Mouse (Mus musculus) limb, embryonic 15.5 days (tissue): ENCODE data around the gene Tbc1d16. TPM values are rescaled to one million over a fixed set of nuclear protein-coding genes. Genes with fewer than 3 reads are reported as not detected.
A peak's percentile ranks its signal among the peaks of the same experiment; 100 is the strongest.

ENCODE experiments used
- ATAC-seq: fragments of 200-750 bp; cut with Nextera tagmentation; 2 replicates; pipeline ENCODE4 v1.8.0; 2017; ENCODE audit warnings: low read depth, moderate TSS enrichment; ENCODE audit not compliant: insufficient number of reproducible peaks, low FRiP score, low TSS enrichment
- H3K27ac ChIP-seq: fragments of 300-500 bp; sonication (generic); 2 replicates; pipeline ENCODE4 v1.5.1; 2015; ENCODE audit warnings: moderate library complexity, mild to moderate bottlenecking, inconsistent platforms
- H3K27me3 ChIP-seq: fragments of 300-500 bp; sonication (generic); 2 replicates; pipeline ENCODE4 v1.6.1; 2015; ENCODE audit warnings: inconsistent platforms
- H3K36me3 ChIP-seq: fragments of 300-500 bp; sonication (generic); 2 replicates; pipeline ENCODE4 v1.6.1; 2015; ENCODE audit warnings: inconsistent platforms
- H3K4me1 ChIP-seq: fragments of 300-500 bp; sonication (generic); 2 replicates; pipeline ENCODE4 v1.6.1; 2015; ENCODE audit warnings: inconsistent platforms
- H3K4me2 ChIP-seq: fragments of 300-500 bp; sonication (generic); 2 replicates; pipeline ENCODE4 v1.6.1; 2015; ENCODE audit warnings: mild to moderate bottlenecking, inconsistent platforms
- H3K4me3 ChIP-seq: fragments of 300-500 bp; sonication (generic); 2 replicates; pipeline ENCODE4 v1.5.1; 2015; ENCODE audit warnings: mild to moderate bottlenecking, inconsistent platforms
- H3K9ac ChIP-seq: fragments of 300-500 bp; sonication (generic); 2 replicates; pipeline ENCODE4 v1.6.1; 2015; ENCODE audit warnings: inconsistent platforms
- H3K9me3 ChIP-seq: fragments of 300-500 bp; sonication (generic); 2 replicates; pipeline ENCODE4 v1.6.1; 2016; ENCODE audit warnings: inconsistent platforms
- WGBS: fragments of 180-500 bp; shearing (Covaris S2); methylation state at CpG from one replicate; pipeline ENCODE4 v1.1.7; 2015; 5-methylcytosine and 5-hydroxymethylcytosine counted together
- polyA plus RNA-seq: library from polyadenylated mRNA; unstranded; fragments of >200 nt; fragmentation: Nextera tagmentation; extraction: Ambion mirVana; gene quantifications from 2 replicates; pipeline ENCODE4 v1.2.1, GENCODE M21; 2015

Tbc1d16 gene
- polyA plus RNA-seq, 1 experiment from 2014 or later = 17.4 TPM

- no peak for ATAC-seq
- Histone ChIP-seq H3K4me3 (peak overlapping the region; percentile 8; the same call in 1 of the 2 replicates), H3K27me3 (peaks cover 8% of the 10 kb centered on the region; the same call in 1 of the 2 replicates), H3K9ac (no peak overlapping the region), H3K36me3 (no peaks in the 10 kb centered on the region), H3K9me3 (no peaks in the 10 kb centered on the region), H3K4me2 (peak overlapping the region; percentile 41), H3K27ac (no peak overlapping the region), H3K4me1 (peaks cover 55% of the 10 kb centered on the region)
- WGBS = 7% methylated on average over 24 of the region's 24 CpGs
Measured at GRCm38 (mm10) chr11:119130081-119130765, 98.1 kb downstream of the Tbc1d16 start.

GRCm38 (mm10) chr11:119129281-119130058, 98.8 kb downstream of the Tbc1d16 start:
- WGBS = 35% methylated on average over 18 of the region's 18 CpGs
- H3K27ac ChIP-seq = no peak overlapping the region
- peaks cover 8% of the 10 kb centered on the region; the same call in 1 of the 2 replicates for H3K27me3 ChIP-seq

GRCm38 (mm10) chr11:119128668-119129280, 99.5 kb downstream of the Tbc1d16 start:
- 50% methylated on average over 11 of the region's 11 CpGs for whole genome bisulfite sequencing
- Histone ChIP-seq H3K9ac (no peak overlapping the region), H3K4me2 (no peak overlapping the region), H3K4me3 (no peak overlapping the region), H3K27ac (no peak overlapping the region), H3K27me3 (peaks cover 8% of the 10 kb centered on the region; the same call in 1 of the 2 replicates), H3K36me3 (no peaks in the 10 kb centered on the region), H3K9me3 (no peaks in the 10 kb centered on the region), H3K4me1 (peaks cover 48% of the 10 kb centered on the region)
- no peak for ATAC-seq

More at GRCm38 (mm10) chr11:119129281-119130058, 98.8 kb downstream of the Tbc1d16 start:
- Histone ChIP-seq H3K4me1 (peaks cover 51% of the 10 kb centered on the region), H3K36me3 (no peaks in the 10 kb centered on the region), H3K9me3 (no peaks in the 10 kb centered on the region), H3K4me3 (no peak overlapping the region), H3K9ac (no peak overlapping the region), H3K4me2 (peak overlapping the region; percentile 41)
- no peak for ATAC-seq

- Histone ChIP-seq H3K4me3 (no peak overlapping the region), H3K9ac (no peak overlapping the region), H3K36me3 (no peaks in the 10 kb centered on the region), H3K4me2 (no peak overlapping the region), H3K27me3 (peaks cover 8% of the 10 kb centered on the region; the same call in 1 of the 2 replicates), H3K4me1 (peaks cover 46% of the 10 kb centered on the region), H3K9me3 (no peaks in the 10 kb centered on the region), H3K27ac (no peak overlapping the region)
- no peak for ATAC-seq
- WGBS = 55% methylated on average over 9 of the region's 9 CpGs
Measured at GRCm38 (mm10) chr11:119127686-119128473, 100.4 kb downstream of the Tbc1d16 start.

GRCm38 (mm10) chr11:119127147-119127546, 101.2 kb downstream of the Tbc1d16 start:
- Histone ChIP-seq H3K9ac (no peak overlapping the region), H3K4me1 (peaks cover 46% of the 10 kb centered on the region), H3K27ac (no peak overlapping the region), H3K27me3 (peaks cover 8% of the 10 kb centered on the region; the same call in 1 of the 2 replicates), H3K36me3 (no peaks in the 10 kb centered on the region), H3K4me2 (no peak overlapping the region), H3K9me3 (no peaks in the 10 kb centered on the region), H3K4me3 (no peak overlapping the region)
- ATAC-seq = no peak
- 26% methylated on average over 12 of the region's 12 CpGs for WGBS

- no peak; the same call in 1 of the 2 replicates for ATAC-seq
- H3K4me3 ChIP-seq = no peak overlapping the region
- 0 out of 2 replicates have a peak overlapping the region, but pooled peaks have one; percentile 14 for H3K9ac ChIP-seq
- H3K27ac ChIP-seq = peak overlapping the region; percentile 47; the same call in 1 of the 2 replicates
- H3K4me2 ChIP-seq = peak overlapping the region; percentile 22; the same call in 1 of the 2 replicates
- 23% methylated on average over 23 of the region's 23 CpGs for WGBS
- H3K36me3 ChIP-seq = no peaks in the 10 kb centered on the region
- no peaks in the 10 kb centered on the region for H3K9me3 ChIP-seq
- peaks cover 46% of the 10 kb centered on the region for H3K4me1 ChIP-seq
- H3K27me3 ChIP-seq = peaks cover 8% of the 10 kb centered on the region; the same call in 1 of the 2 replicates
Measured at GRCm38 (mm10) chr11:119125929-119126861, 102.1 kb downstream of the Tbc1d16 start.

GRCm38 (mm10) chr11:119124536-119124935, 103.8 kb downstream of the Tbc1d16 start:
- Histone ChIP-seq H3K36me3 (no peaks in the 10 kb centered on the region), H3K4me3 (no peak overlapping the region), H3K4me2 (no peak overlapping the region), H3K27ac (no peak overlapping the region), H3K9ac (no peak overlapping the region), H3K9me3 (no peaks in the 10 kb centered on the region), H3K27me3 (peaks cover 7% of the 10 kb centered on the region; the same call in 1 of the 2 replicates), H3K4me1 (peaks cover 36% of the 10 kb centered on the region)
- WGBS = 92% methylated on average over 6 of the region's 6 CpGs
- no peak for ATAC-seq

GRCm38 (mm10) chr11:119123522-119124319, 104.6 kb downstream of the Tbc1d16 start:
- no peaks in the 10 kb centered on the region for H3K9me3 ChIP-seq
- H3K27me3 ChIP-seq = no peaks in the 10 kb centered on the region; the same call in 1 of the 2 replicates
- no peak overlapping the region for H3K9ac ChIP-seq
- H3K27ac ChIP-seq = no peak overlapping the region
- no peak overlapping the region for H3K4me3 ChIP-seq
- no peak overlapping the region for H3K4me2 ChIP-seq
- H3K4me1 ChIP-seq = peaks cover 35% of the 10 kb centered on the region
- no peak for ATAC-seq
- no peaks in the 10 kb centered on the region for H3K36me3 ChIP-seq
- 80% methylated on average over 5 of the region's 5 CpGs for whole genome bisulfite sequencing

- Histone ChIP-seq H3K4me1 (peaks cover 25% of the 10 kb centered on the region), H3K9me3 (no peaks in the 10 kb centered on the region), H3K36me3 (no peaks in the 10 kb centered on the region), H3K4me3 (no peak overlapping the region), H3K9ac (no peak overlapping the region), H3K27ac (no peak overlapping the region), H3K4me2 (no peak overlapping the region), H3K27me3 (no peaks in the 10 kb centered on the region)
- WGBS = 68% methylated on average over 5 of the region's 5 CpGs
- ATAC-seq = no peak
Measured at GRCm38 (mm10) chr11:119122396-119122795, 105.9 kb downstream of the Tbc1d16 start.

- Histone ChIP-seq H3K4me2 (no peak overlapping the region), H3K36me3 (no peaks in the 10 kb centered on the region), H3K9me3 (no peaks in the 10 kb centered on the region), H3K27me3 (no peaks in the 10 kb centered on the region), H3K4me1 (peaks cover 8% of the 10 kb centered on the region), H3K9ac (no peak overlapping the region), H3K27ac (no peak overlapping the region), H3K4me3 (no peak overlapping the region)
- 19% methylated on average over 7 of the region's 7 CpGs for WGBS
- ATAC-seq = no peak
Measured at GRCm38 (mm10) chr11:119118905-119119304, 109.4 kb downstream of the Tbc1d16 start.
